Mouse (Mus musculus) embryonic facial prominence, embryonic 14.5 days (tissue): ENCODE results near the gene Olfr1133. TPM values are rescaled to one million over a fixed set of nuclear protein-coding genes. Genes with fewer than 3 reads are reported as not detected.
"Not testable (repeated sequence)": the region's sequence is repeated elsewhere in the genome, so short reads cannot be mapped to it uniquely, and the experiment has no call there.

ENCODE experiments used
- ATAC-seq: fragments of 200-750 bp; cut with Nextera tagmentation; 2 replicates; pipeline ENCODE4 v1.8.0; 2017; ENCODE audit warnings: low read depth, moderate number of reproducible peaks, moderate TSS enrichment
- DNase-seq: peaks from one replicate; pipeline ENCODE4 v3.0.0-alpha.2; 2015; ENCODE audit warnings: low spot score
- H3K27ac ChIP-seq: fragments of 300-500 bp; sonication (generic); replicated peaks from 2 replicates; pipeline ENCODE4 v1.5.1; 2014; ENCODE audit warnings: low read depth, mild to moderate bottlenecking, low read length, moderate library complexity
- H3K27me3 ChIP-seq: fragments of 300-500 bp; sonication (generic); replicated peaks from 2 replicates; pipeline ENCODE4 v1.6.1; 2014; ENCODE audit warnings: low read length; ENCODE audit not compliant: control insufficient read depth, insufficient read depth
- H3K36me3 ChIP-seq: fragments of 300-500 bp; sonication (generic); 2 replicates; pipeline ENCODE4 v1.6.1; 2014; ENCODE audit warnings: low read length, mixed read lengths; ENCODE audit not compliant: control insufficient read depth, insufficient read depth
- H3K4me1 ChIP-seq: fragments of 300-500 bp; sonication (generic); 2 replicates; pipeline ENCODE4 v1.6.1; 2014; ENCODE audit warnings: antibody characterized with exemption, low read length; ENCODE audit not compliant: control insufficient read depth, insufficient read depth
- H3K4me2 ChIP-seq: fragments of 300-500 bp; sonication (generic); 2 replicates; pipeline ENCODE4 v1.6.1; 2014; ENCODE audit warnings: low read depth, mild to moderate bottlenecking, low read length, moderate library complexity, mixed read lengths
- H3K4me3 ChIP-seq: fragments of 300-500 bp; sonication (generic); 2 replicates; pipeline ENCODE4 v1.5.1; 2014; ENCODE audit warnings: low read depth, mild to moderate bottlenecking, low read length
- H3K9ac ChIP-seq: fragments of 300-500 bp; sonication (generic); 2 replicates; pipeline ENCODE4 v1.6.1; 2014; ENCODE audit warnings: low read depth, mild to moderate bottlenecking, low read length, moderate library complexity, mixed read lengths
- H3K9me3 ChIP-seq: fragments of 300-500 bp; sonication (generic); 2 replicates; pipeline ENCODE4 v1.6.1; 2016; ENCODE audit warnings: low read length; ENCODE audit not compliant: control insufficient read depth
- WGBS: fragments of 180-500 bp; shearing (Covaris S2); extraction: QIAGEN DNeasy Blood & Tissue Kit; methylation state at CpG from one replicate; pipeline ENCODE4 v1.1.7; 2014; 5-methylcytosine and 5-hydroxymethylcytosine counted together
- polyA plus RNA-seq: library from polyadenylated mRNA; unstranded; fragments of >200 nt; fragmentation: Nextera tagmentation; extraction: Ambion mirVana; gene quantifications from 2 replicates; pipeline ENCODE4 v1.2.1, GENCODE M21; 2014

Olfr1133 gene
- polyA plus RNA-seq, result 0.29 TPM in 1 of 2 replicates, not detected in the other

DNA sequence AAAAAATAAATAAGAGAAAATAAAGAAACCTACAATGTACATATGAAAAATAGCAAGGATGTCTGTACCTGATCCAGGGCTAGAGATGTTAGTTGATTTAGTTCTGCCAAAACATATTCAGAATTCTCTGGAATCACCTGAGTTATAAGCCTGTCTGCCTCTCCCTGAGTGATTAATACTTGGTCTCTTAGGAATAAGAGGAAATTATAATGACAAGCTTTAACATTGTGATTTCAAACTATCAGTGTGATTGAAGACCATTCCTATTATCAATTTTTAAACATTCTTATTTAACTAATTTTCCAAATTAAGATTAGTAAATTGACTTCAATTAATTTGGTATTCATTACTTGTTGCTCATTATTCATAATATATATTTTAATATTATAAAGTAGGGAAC is at the start of gene Olfr1133:
Gene Olfr1133 (minus strand): TSS at position 101 of the 400 bp plus-strand sequence.
- H3K27ac ChIP-seq, result no peak within 1 kb of the TSS
- ATAC-seq (no peak), DNase-seq (no peak)
- no peaks in the 10 kb centered on the region for H3K4me1 ChIP-seq
- no peak within 1 kb of the TSS for H3K4me3 ChIP-seq
- no peak within 1 kb of the TSS for H3K4me2 ChIP-seq
- no peak within 1 kb of the TSS for H3K9ac ChIP-seq
- H3K9me3 ChIP-seq, result no peaks in the 10 kb centered on the region
- no peaks in the 10 kb centered on the region for H3K27me3 ChIP-seq
- no peaks in the 10 kb centered on the region for H3K36me3 ChIP-seq

DNA sequence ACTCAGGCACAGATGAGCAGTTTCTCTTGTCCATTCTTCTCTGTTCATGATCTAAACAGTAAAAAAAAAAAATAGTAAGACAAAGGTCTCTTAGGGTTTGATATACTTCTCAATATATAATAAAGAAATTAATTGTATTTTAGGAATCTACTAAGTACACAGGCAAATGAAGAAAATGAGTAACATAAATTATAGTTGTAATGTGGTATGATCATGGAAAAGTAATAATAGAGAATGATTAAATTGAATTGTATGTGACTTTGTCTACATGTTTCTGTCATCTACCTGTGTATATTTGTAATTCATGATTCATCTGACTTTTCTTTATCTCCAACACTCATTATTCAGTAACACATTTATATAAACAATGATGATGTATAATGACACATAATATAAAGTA is 46.7 kb upstream of the Olfr1133 start, which contains the start of gene Olfr1136:
Gene Olfr1136 (minus strand): TSS at position 101 of the 400 bp plus-strand sequence.
- Histone ChIP-seq H3K4me1 (no peaks in the 10 kb centered on the region), H3K27ac (no peak within 1 kb of the TSS), H3K27me3 (no peaks in the 10 kb centered on the region), H3K4me3 (no peak within 1 kb of the TSS), H3K4me2 (no peak within 1 kb of the TSS), H3K36me3 (no peaks in the 10 kb centered on the region), H3K9ac (no peak within 1 kb of the TSS), H3K9me3 (no peaks in the 10 kb centered on the region)
- ATAC-seq, result no peak
- DNase-seq, result no peak

DNA sequence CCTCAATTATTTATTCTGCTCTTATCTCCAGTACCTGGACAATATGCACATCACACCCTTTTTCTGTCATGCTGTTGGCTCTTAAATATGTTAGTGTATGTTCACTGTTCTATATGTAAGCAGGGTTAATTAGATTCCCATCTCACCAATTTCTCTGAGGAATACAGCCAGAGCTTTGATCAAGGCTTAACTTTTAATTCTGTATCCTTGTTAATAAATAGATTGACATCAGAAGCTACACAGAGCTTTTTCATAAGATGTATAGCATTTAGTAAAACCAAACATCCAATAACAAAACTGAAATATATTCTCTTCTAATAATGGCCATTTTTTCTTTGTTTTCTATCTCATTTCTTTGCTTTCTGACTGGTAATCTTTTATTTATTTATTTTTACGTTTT is 26.4 kb upstream of the Olfr1133 start, which contains the start of gene Olfr1135:
Gene Olfr1135 (minus strand): TSS at position 101 of the 400 bp plus-strand sequence.
- H3K9ac ChIP-seq, result no peak within 1 kb of the TSS
- no peaks in the 10 kb centered on the region for H3K9me3 ChIP-seq
- ATAC-seq (no peak), DNase-seq (no peak)
- no peak within 1 kb of the TSS for H3K27ac ChIP-seq
- H3K27me3 ChIP-seq, result no peaks in the 10 kb centered on the region
- H3K4me3 ChIP-seq, result no peak within 1 kb of the TSS
- H3K4me1 ChIP-seq, result no peaks in the 10 kb centered on the region
- H3K36me3 ChIP-seq, result no peaks in the 10 kb centered on the region
- H3K4me2 ChIP-seq, result no peak within 1 kb of the TSS
- 16% methylated on average over 1 of the region's 1 CpGs for WGBS

DNA sequence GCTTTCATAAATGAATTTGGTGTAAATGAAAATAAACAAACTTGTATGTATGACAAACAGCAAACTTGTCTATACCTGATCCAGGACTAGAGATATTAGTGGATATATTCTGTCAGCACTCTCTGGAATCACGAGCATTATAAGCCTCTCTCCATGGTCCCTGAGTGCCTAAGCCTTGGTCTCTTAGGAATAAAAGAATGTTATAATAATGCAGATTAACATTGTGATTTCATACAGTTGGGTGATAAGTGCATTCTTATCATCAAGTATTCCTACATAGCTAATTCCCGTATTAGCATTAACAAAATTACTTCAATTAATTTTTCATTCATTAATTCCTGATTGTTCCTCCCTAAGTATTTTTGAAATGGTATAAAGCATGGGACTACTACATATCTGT is 11.2 kb upstream of the Olfr1133 start, which contains the start of gene Olfr1134:
Gene Olfr1134 (minus strand): TSS at position 101 of the 400 bp plus-strand sequence.
- Histone ChIP-seq H3K9ac (no peak within 1 kb of the TSS), H3K36me3 (no peaks in the 10 kb centered on the region), H3K4me2 (no peak within 1 kb of the TSS), H3K27me3 (no peaks in the 10 kb centered on the region), H3K9me3 (no peaks in the 10 kb centered on the region), H3K4me1 (no peaks in the 10 kb centered on the region), H3K4me3 (no peak within 1 kb of the TSS), H3K27ac (no peak within 1 kb of the TSS)
- whole genome bisulfite sequencing, result 87% methylated on average over 2 of the region's 2 CpGs
- no peak for DNase-seq
- ATAC-seq, result no peak

DNA sequence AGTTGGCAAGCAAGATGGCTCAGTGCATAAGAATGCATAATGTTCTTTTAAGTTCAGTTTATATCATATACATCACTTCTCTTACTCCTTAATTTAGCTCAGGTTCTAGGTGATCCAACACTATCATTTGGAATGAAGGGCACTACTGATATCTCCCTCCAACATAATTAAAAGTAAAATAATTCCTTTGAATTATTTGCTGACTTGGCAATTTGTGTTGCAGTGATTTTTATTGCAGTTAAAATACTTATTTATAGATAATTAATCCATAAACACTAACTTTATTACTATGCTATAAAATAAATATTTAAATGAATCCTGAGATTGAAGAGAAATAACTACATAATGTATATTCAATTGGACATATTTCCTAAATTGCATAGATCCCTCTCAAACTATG is 4.7 kb downstream of the Olfr1133 start:
- DNase-seq (no peak), ATAC-seq (no peak)
- no peaks in the 10 kb centered on the region for H3K36me3 ChIP-seq
- no peaks in the 10 kb centered on the region for H3K9me3 ChIP-seq
- H3K4me2 ChIP-seq, result no peak overlapping the region
- no peak overlapping the region for H3K27ac ChIP-seq
- H3K9ac ChIP-seq, result no peak overlapping the region
- H3K4me3 ChIP-seq, result no peak overlapping the region
- H3K27me3 ChIP-seq, result no peaks in the 10 kb centered on the region
- H3K4me1 ChIP-seq, result no peaks in the 10 kb centered on the region

DNA sequence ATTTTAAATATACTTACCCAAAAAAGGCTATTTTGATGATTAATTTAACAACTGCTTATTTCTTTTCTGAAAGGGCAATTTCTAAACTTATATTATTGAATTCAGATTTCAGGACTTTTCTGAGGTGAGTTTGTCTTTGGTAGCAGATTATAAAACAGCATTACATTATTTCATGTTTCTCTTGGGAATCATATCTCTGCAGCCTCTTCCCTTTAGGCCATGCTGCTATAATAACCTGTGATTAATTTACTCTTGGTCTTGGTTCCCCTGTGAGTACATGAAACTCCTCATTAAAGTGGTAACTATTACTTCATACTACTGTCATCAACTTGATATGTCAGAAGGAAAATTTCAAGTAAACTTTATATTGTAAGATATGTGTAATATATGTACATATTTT is 9.7 kb downstream of the Olfr1133 start, which contains the start of gene Olfr1132:
Gene Olfr1132 (minus strand): TSS at position 101 of the 400 bp plus-strand sequence.
- Histone ChIP-seq H3K27me3 (no peaks in the 10 kb centered on the region), H3K9ac (no peak within 1 kb of the TSS), H3K4me2 (no peak within 1 kb of the TSS), H3K36me3 (no peaks in the 10 kb centered on the region), H3K27ac (no peak within 1 kb of the TSS), H3K4me3 (no peak within 1 kb of the TSS), H3K4me1 (no peaks in the 10 kb centered on the region), H3K9me3 (no peaks in the 10 kb centered on the region)
- no peak for ATAC-seq
- DNase-seq, result no peak

DNA sequence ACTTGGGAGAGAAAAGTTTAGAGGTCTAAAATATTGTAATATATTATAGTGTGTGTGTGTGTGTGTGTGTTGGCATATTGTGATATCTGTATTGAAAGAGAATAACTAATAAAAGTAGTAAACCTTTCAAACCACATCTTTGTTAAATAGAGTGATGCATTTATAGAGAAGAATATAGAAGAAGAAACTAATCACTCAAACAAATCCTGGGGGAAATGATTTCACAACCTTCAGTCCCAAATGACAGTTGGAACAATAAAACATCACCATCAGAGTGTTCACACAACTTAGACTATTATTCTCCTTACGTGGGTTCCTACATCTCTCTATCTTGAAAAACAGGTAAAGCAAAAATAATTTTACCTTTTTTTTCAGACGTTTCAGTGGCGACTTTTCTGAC is 20.4 kb downstream of the Olfr1133 start, which contains the start of gene Olfr1131:
Gene Olfr1131 (plus strand): TSS at position 301 of the 400 bp plus-strand sequence.
- Histone ChIP-seq H3K36me3 (no peaks in the 10 kb centered on the region), H3K9ac (no peak within 1 kb of the TSS), H3K27me3 (no peaks in the 10 kb centered on the region), H3K4me1 (no peaks in the 10 kb centered on the region), H3K4me2 (no peak within 1 kb of the TSS), H3K4me3 (no peak within 1 kb of the TSS), H3K27ac (no peak within 1 kb of the TSS), H3K9me3 (no peaks in the 10 kb centered on the region)
- 66% methylated on average over 3 of the region's 3 CpGs for WGBS
- ATAC-seq (no peak), DNase-seq (no peak)

DNA sequence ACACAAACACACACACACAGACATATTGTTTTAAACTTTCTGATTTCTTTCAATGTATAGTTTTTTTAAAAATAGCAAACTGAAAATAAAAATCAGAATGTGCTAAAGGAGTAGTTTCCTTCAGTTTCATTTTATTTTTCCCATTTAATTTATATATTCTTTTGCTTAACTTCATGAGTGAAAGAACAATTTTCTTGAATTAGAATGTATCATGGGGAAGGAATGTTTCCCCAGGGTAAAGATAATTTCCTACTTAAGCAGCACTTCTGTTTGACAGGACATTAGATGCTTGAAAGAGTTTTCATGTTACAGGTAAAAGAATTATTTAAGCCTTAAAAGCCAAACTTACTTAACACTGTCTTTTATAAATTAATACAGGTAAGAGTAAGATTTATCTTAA is 41.3 kb downstream of the Olfr1133 start, which contains the start of gene Olfr1130:
Gene Olfr1130 (plus strand): TSS at position 301 of the 400 bp plus-strand sequence.
- not testable (repeated sequence) for H3K27me3 ChIP-seq, H3K9ac ChIP-seq, ATAC-seq, H3K4me1 ChIP-seq, H3K4me3 ChIP-seq, H3K9me3 ChIP-seq, H3K4me2 ChIP-seq, DNase-seq, H3K27ac ChIP-seq, H3K36me3 ChIP-seq
